Mouse (Mus musculus) gastrocnemius, postnatal 4 days (tissue): ENCODE measurements around the gene Armt1. TPM values are rescaled to one million over a fixed set of nuclear protein-coding genes. Genes with fewer than 3 reads are reported as not detected.

Source experiments
- total RNA-seq, 2 experiments: library from RNA; stranded (reverse); gene quantifications; 2 replicates each; pipeline ENCODE4 v1.2.3; 2021

The Armt1 gene
- total RNA-seq, 2 experiments from 2014 or later: 11.1 to 12.5 TPM

Other genes with a start within 250 kb of the Armt1 start
- gene Akap12, start 166.1 kb upstream of the Armt1 start, total RNA-seq: 100 to 1,000 TPM; 109 to 110 TPM
- gene Zbtb2, start 44.4 kb upstream of the Armt1 start, total RNA-seq: 1 to 10 TPM; 7.8 to 8.0 TPM
- gene Rmnd1, start 79 bp upstream of the Armt1 start, total RNA-seq: 10 to 100 TPM; 24.6 to 34.3 TPM
- gene Ccdc170, start 50.0 kb downstream of the Armt1 start, total RNA-seq: under 1 TPM; 0.34 to 0.39 TPM
- gene Esr1, start 179.1 kb downstream of the Armt1 start, total RNA-seq: 10 to 100 TPM; 25.3 to 32.6 TPM